Mouse (Mus musculus): ENCODE results near the gene Tbrg4.

- no peak for TF ChIP-seq CTCF (IDR thresholded peaks at IDR 0.05; ENCODE audit: extremely low read depth, insufficient read length, insufficient replicate concordance, low read depth, low read length)
- no peak for TF ChIP-seq POLR2A (IDR thresholded peaks at IDR 0.05; ENCODE audit: low read depth, low read length)
Observed at GRCm38 (mm10) chr11:6587249-6587940, 38.5 kb downstream of the Tbrg4 start.
